Mouse (Mus musculus) T-helper 17 cell (primary cell): ENCODE results near the gene Usp53.

ENCODE experiments used
- in situ Hi-C, 2 experiments: fragments of 300-600 bp; cut with MboI, MseI; formaldehyde crosslinking; loops; 1 replicate in 1 of 2; 2 replicates in 1 of 2; pipeline ENCODE4 v1.15.1; 2025; ENCODE audit warnings: high pct_unique_total_duplicates in 2 of 2

The Usp53 gene

GRCm38 (mm10) chr3:122984249-122985182 lies at the start of gene Usp53:
Gene Usp53, minus strand, starts transcription at chr3:122984510.
- in situ Hi-C loops = loop anchor here in 1 of 2 experiments (5.0 kb wide), 1 partner anchor 523 kb away; no protein-coding TSS in a partner anchor

- in situ Hi-C loops = no loop called here
These were observed 49.5 kb upstream of the Usp53 start for GRCm38 (mm10) chr3:123033804-123034203.

GRCm38 (mm10) chr3:123025634-123026033 lies 41.3 kb upstream of the Usp53 start:
- in situ Hi-C loops = no loop called here

GRCm38 (mm10) chr3:123024496-123025234 lies 40.4 kb upstream of the Usp53 start:
- in situ Hi-C loops = no loop called here

GRCm38 (mm10) chr3:123018792-123019191 lies 34.5 kb upstream of the Usp53 start:
- in situ Hi-C loops = no loop called here

GRCm38 (mm10) chr3:123013476-123013875 lies 29.2 kb upstream of the Usp53 start:
- in situ Hi-C loops = no loop called here

- in situ Hi-C loops = no loop called here
These were observed 25.1 kb upstream of the Usp53 start for GRCm38 (mm10) chr3:123009417-123009816.

- in situ Hi-C loops = no loop called here
These were observed 23.1 kb upstream of the Usp53 start for GRCm38 (mm10) chr3:123007386-123007785.

- in situ Hi-C loops = no loop called here
These were observed 16.7 kb upstream of the Usp53 start for GRCm38 (mm10) chr3:123001053-123001452.

GRCm38 (mm10) chr3:122998511-122998910 lies 14.2 kb upstream of the Usp53 start:
- in situ Hi-C loops = no loop called here

GRCm38 (mm10) chr3:122996968-122997367 lies 12.7 kb upstream of the Usp53 start:
- in situ Hi-C loops = no loop called here

GRCm38 (mm10) chr3:122986906-122987305 lies 2.6 kb upstream of the Usp53 start:
- in situ Hi-C loops = no loop called here

GRCm38 (mm10) chr3:122986386-122986785 lies 2.1 kb upstream of the Usp53 start:
- in situ Hi-C loops = no loop called here

GRCm38 (mm10) chr3:122985183-122985944 lies 1.1 kb upstream of the Usp53 start:
- in situ Hi-C loops = no loop called here

- in situ Hi-C loops = loop anchor here in 1 of 2 experiments (5.0 kb wide), 1 partner anchor 523 kb away; no protein-coding TSS in a partner anchor
These were observed 461 bp downstream of the Usp53 start for GRCm38 (mm10) chr3:122983849-122984248.

GRCm38 (mm10) chr3:122975964-122976363 lies 8.3 kb downstream of the Usp53 start:
- in situ Hi-C loops = loop anchor here in 1 of 2 experiments (10.0 kb wide), 1 partner anchor 51 kb away; the partner anchor contains the start of gene 1810037I17Rik

GRCm38 (mm10) chr3:122975363-122975762 lies 8.9 kb downstream of the Usp53 start:
- in situ Hi-C loops = loop anchor here in 1 of 2 experiments (10.0 kb wide), 1 partner anchor 51 kb away; the partner anchor contains the start of gene 1810037I17Rik

- in situ Hi-C loops = loop anchor here in 1 of 2 experiments (10.0 kb wide), 1 partner anchor 50 kb away; the partner anchor contains the start of gene 1810037I17Rik
These were observed 9.5 kb downstream of the Usp53 start for GRCm38 (mm10) chr3:122974833-122975232.

- in situ Hi-C loops = loop anchor here in 1 of 2 experiments (10.0 kb wide), 1 partner anchor 47 kb away; the partner anchor contains the start of gene 1810037I17Rik
These were observed 12.0 kb downstream of the Usp53 start for GRCm38 (mm10) chr3:122972126-122972822.

GRCm38 (mm10) chr3:122968391-122968790 lies 15.9 kb downstream of the Usp53 start:
- in situ Hi-C loops = no loop called here
